In the genomic region with DNA sequence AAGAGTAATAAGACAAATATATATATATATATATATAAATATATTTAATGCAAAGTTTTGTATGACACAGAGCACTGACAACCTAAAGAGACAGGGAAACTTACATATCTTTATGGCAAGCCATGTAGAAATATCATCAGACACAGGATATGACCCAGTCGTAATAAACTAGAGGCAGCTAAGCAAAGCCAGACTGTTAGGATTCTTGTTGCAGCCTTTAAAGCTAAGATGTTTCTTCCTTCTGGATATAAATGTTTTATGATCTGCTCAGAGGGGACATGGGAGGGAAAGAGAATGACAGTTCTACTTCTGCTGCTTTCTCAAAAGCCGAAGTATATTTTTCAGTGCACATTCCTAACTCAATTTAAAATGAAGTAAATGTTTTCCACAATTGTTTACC, we compare ENCODE assay signal across 25 mouse cellular contexts.
"Had no signal": no experiment of that assay in that cellular context is flagged by ENCODE, and none has a peak within 500 bp of the region (broad histone marks: within the 10 kb centered on the region; RNA-seq: fewer than 3 reads in every experiment).

No protein-coding gene starts in this region.

- H3K9me3 ChIP-seq: heart, embryonic 13.5 days; heart, embryonic 15.5 days; hindbrain, embryonic 13.5 days; hindbrain, embryonic 15.5 days; limb, embryonic 12.5 days; liver, embryonic 13.5 days; liver, embryonic 15.5 days had no signal

- H3K27ac ChIP-seq: heart, embryonic 13.5 days; heart, embryonic 15.5 days; hindbrain, embryonic 13.5 days; hindbrain, embryonic 15.5 days; hindbrain, postnatal 0 days; limb, embryonic 12.5 days; liver, embryonic 13.5 days; liver, embryonic 15.5 days had no signal

- H3K36me3 ChIP-seq: heart, embryonic 13.5 days; heart, embryonic 15.5 days; hindbrain, embryonic 13.5 days; hindbrain, embryonic 15.5 days; limb, embryonic 12.5 days; liver, embryonic 13.5 days; liver, embryonic 15.5 days had no signal

- H3K9ac ChIP-seq: forebrain, postnatal 0 days; heart, embryonic 13.5 days; heart, embryonic 15.5 days; hindbrain, embryonic 13.5 days; hindbrain, embryonic 15.5 days; limb, embryonic 12.5 days; liver, embryonic 13.5 days; liver, embryonic 15.5 days had no signal

- DNase-seq: forebrain, postnatal 0 days; gastrocnemius, postnatal 14 days; gastrocnemius, postnatal 36 days; heart, adult 2 months; heart, postnatal 14 days; heart, postnatal 36 days; kidney, adult 18-20 months; kidney, adult 8-10 months; kidney, postnatal 10 days; kidney, postnatal 25 days; layer of hippocampus, adult 9-11 months; layer of hippocampus, postnatal 36 days; left cerebral cortex, postnatal 4 days; liver; liver, embryonic 13.5 days had no signal

- H3K27me3 ChIP-seq: heart, embryonic 13.5 days; heart, embryonic 15.5 days; hindbrain, embryonic 13.5 days; hindbrain, embryonic 15.5 days; limb, embryonic 12.5 days; liver, embryonic 13.5 days; liver, embryonic 15.5 days had no signal

- H3K4me3 ChIP-seq: heart, adult 2 months; heart, embryonic 13.5 days; heart, embryonic 15.5 days; hindbrain, embryonic 13.5 days; hindbrain, embryonic 15.5 days; limb, embryonic 12.5 days; liver, embryonic 13.5 days; liver, embryonic 15.5 days had no signal

- H3K4me1 ChIP-seq: hindbrain, embryonic 13.5 days; hindbrain, embryonic 15.5 days had no signal

- ATAC-seq: forebrain, postnatal 0 days; hindbrain, postnatal 0 days; intestine, embryonic 16.5 days had no signal

- H3K4me2 ChIP-seq: heart, embryonic 11.5 days; heart, embryonic 13.5 days; heart, embryonic 15.5 days; hindbrain, embryonic 13.5 days; hindbrain, embryonic 15.5 days; limb, embryonic 12.5 days; liver, embryonic 11.5 days; liver, embryonic 13.5 days; liver, embryonic 15.5 days had no signal
